Comparison of ENCODE assay signal across 13 mouse cellular contexts in genomic region chr15:100073696-100074453, GRCm38 (mm10). TPM values are rescaled to one million over a fixed set of nuclear protein-coding genes. Genes with fewer than 3 reads are reported as not detected.
DNase-seq lines count a peak whose midpoint lies in the region; ATAC-seq and TF ChIP-seq lines count a peak whose summit lies in the region.
"Had no signal": no experiment of that assay in that cellular context is flagged by ENCODE, and none has a peak within 500 bp of the region (broad histone marks: within the 10 kb centered on the region; RNA-seq: fewer than 3 reads in every experiment).

No protein-coding gene starts in this region.

- H3K4me1 ChIP-seq in hindbrain, embryonic 10.5 days (replicated peaks), result peaks cover 34% of the 10 kb centered on the region
- 0 out of 2 replicates have a peak, but pooled peaks cover 6% of the 10 kb centered on the region for H3K4me1 ChIP-seq in hindbrain, postnatal 0 days (ENCODE audit: insufficient read depth, low read length)
- peaks cover 25% of the 10 kb centered on the region for H3K4me1 ChIP-seq in midbrain, embryonic 10.5 days
- peaks cover 11% of the 10 kb centered on the region for H3K4me1 ChIP-seq in midbrain, embryonic 16.5 days (ENCODE audit: control insufficient read depth, insufficient read depth, low read length)
- H3K4me1 ChIP-seq in intestine, embryonic 16.5 days (ENCODE audit: control insufficient read depth, insufficient read depth, low read length), result peaks cover 22% of the 10 kb centered on the region
- peaks cover 24% of the 10 kb centered on the region for H3K4me1 ChIP-seq in stomach, embryonic 15.5 days

- peak overlapping the region; percentile 24; the same call in 1 of the 2 replicates for H3K27ac ChIP-seq in hindbrain, embryonic 10.5 days
- no peak overlapping the region for H3K27ac ChIP-seq in hindbrain, postnatal 0 days
- 0 out of 2 replicates have a peak overlapping the region, but pooled peaks have one; percentile 17 for H3K27ac ChIP-seq in midbrain, embryonic 10.5 days (replicated peaks)
- H3K27ac ChIP-seq in midbrain, embryonic 16.5 days (ENCODE audit: low read length), result no peak overlapping the region
- H3K27ac ChIP-seq in intestine, embryonic 16.5 days (ENCODE audit: low read length), result 0 out of 2 replicates have a peak overlapping the region, but pooled peaks have one; percentile 2
- H3K27ac ChIP-seq in stomach, embryonic 15.5 days, result peak overlapping the region; percentile 77
- H3K27ac ChIP-seq: neural tube, embryonic 12.5 days had no signal

- 83% methylated on average over 9 of the region's 9 CpGs for WGBS in hindbrain, embryonic 10.5 days
- 77% methylated on average over 9 of the region's 9 CpGs for WGBS in hindbrain, postnatal 0 days
- 85% methylated on average over 9 of the region's 9 CpGs for WGBS in midbrain, embryonic 10.5 days
- 84% methylated on average over 9 of the region's 9 CpGs for WGBS in midbrain, embryonic 16.5 days
- 76% methylated on average over 9 of the region's 9 CpGs for WGBS in intestine, embryonic 16.5 days
- 66% methylated on average over 9 of the region's 9 CpGs for WGBS in stomach, embryonic 15.5 days

- no peaks in the 10 kb centered on the region for H3K27me3 ChIP-seq in hindbrain, embryonic 10.5 days (ENCODE audit: insufficient read depth, poor library complexity, severe bottlenecking)
- no peaks in the 10 kb centered on the region for H3K27me3 ChIP-seq in hindbrain, postnatal 0 days (ENCODE audit: insufficient read depth, low read length)
- no peaks in the 10 kb centered on the region for H3K27me3 ChIP-seq in midbrain, embryonic 10.5 days (ENCODE audit: low read depth, poor library complexity, severe bottlenecking)
- no peaks in the 10 kb centered on the region for H3K27me3 ChIP-seq in midbrain, embryonic 16.5 days (ENCODE audit: control insufficient read depth, insufficient read depth, low read depth, low read length)
- no peaks in the 10 kb centered on the region for H3K27me3 ChIP-seq in intestine, embryonic 16.5 days (replicated peaks; ENCODE audit: control insufficient read depth, insufficient read depth, low read length)
- no peaks in the 10 kb centered on the region for H3K27me3 ChIP-seq in stomach, embryonic 15.5 days (replicated peaks)
- H3K27me3 ChIP-seq: neural tube, embryonic 12.5 days had no signal

- no peak overlapping the region for H3K4me3 ChIP-seq in hindbrain, embryonic 10.5 days
- no peak overlapping the region for H3K4me3 ChIP-seq in hindbrain, postnatal 0 days (ENCODE audit: low read length)
- no peak overlapping the region for H3K4me3 ChIP-seq in midbrain, embryonic 10.5 days
- no peak overlapping the region for H3K4me3 ChIP-seq in midbrain, embryonic 16.5 days (ENCODE audit: low read depth, low read length)
- H3K4me3 ChIP-seq in intestine, embryonic 16.5 days (ENCODE audit: low read length), result no peak overlapping the region
- H3K4me3 ChIP-seq in stomach, embryonic 15.5 days (replicated peaks), result no peak overlapping the region
- H3K4me3 ChIP-seq: neural tube, embryonic 12.5 days had no signal

- no peak for DNase-seq in hindbrain, embryonic 10.5 days (ENCODE audit: low spot score)
- DNase-seq in hindbrain, postnatal 0 days (ENCODE audit: low spot score), result no peak
- DNase-seq in midbrain, embryonic 10.5 days (ENCODE audit: low spot score), result no peak
- DNase-seq in gastrocnemius, postnatal 4 days (ENCODE audit: low spot score in 2 of 2), result no peak
- DNase-seq in frontal cortex, postnatal 36 days (ENCODE audit: low spot score in 2 of 2), result no peak
- DNase-seq: heart, adult 18-20 months; kidney, postnatal 36 days; layer of hippocampus, postnatal 36 days; thymus, postnatal 25 days had no signal

- H3K9me3 ChIP-seq in hindbrain, embryonic 10.5 days, result no peaks in the 10 kb centered on the region
- no peaks in the 10 kb centered on the region for H3K9me3 ChIP-seq in hindbrain, postnatal 0 days (ENCODE audit: low read length)
- no peaks in the 10 kb centered on the region for H3K9me3 ChIP-seq in midbrain, embryonic 10.5 days (replicated peaks)
- H3K9me3 ChIP-seq in midbrain, embryonic 16.5 days (replicated peaks; ENCODE audit: control insufficient read depth, low read length, poor library complexity, severe bottlenecking), result no peaks in the 10 kb centered on the region
- no peaks in the 10 kb centered on the region for H3K9me3 ChIP-seq in intestine, embryonic 16.5 days (ENCODE audit: control insufficient read depth, low read length)
- H3K9me3 ChIP-seq in stomach, embryonic 15.5 days, result no peaks in the 10 kb centered on the region
- H3K9me3 ChIP-seq: neural tube, embryonic 12.5 days had no signal

- ATAC-seq in hindbrain, postnatal 0 days, result no peak
- ATAC-seq in midbrain, embryonic 16.5 days, result no peak
- ATAC-seq in intestine, embryonic 16.5 days, result 0 out of 2 replicates have a peak, but pooled peaks have one; percentile 7
- ATAC-seq in stomach, embryonic 15.5 days (ENCODE audit: insufficient read depth, low FRiP score, low read depth), result no peak

- 0 out of 2 replicates have a peak, but pooled peaks cover 3% of the 10 kb centered on the region for H3K36me3 ChIP-seq in hindbrain, embryonic 10.5 days
- H3K36me3 ChIP-seq in hindbrain, postnatal 0 days (ENCODE audit: insufficient read depth, low read length), result no peaks in the 10 kb centered on the region
- no peaks in the 10 kb centered on the region for H3K36me3 ChIP-seq in midbrain, embryonic 10.5 days
- no peaks in the 10 kb centered on the region for H3K36me3 ChIP-seq in midbrain, embryonic 16.5 days (ENCODE audit: control insufficient read depth, insufficient read depth, low read length)
- no peaks in the 10 kb centered on the region for H3K36me3 ChIP-seq in intestine, embryonic 16.5 days (ENCODE audit: control insufficient read depth, insufficient read depth, low read length)
- no peaks in the 10 kb centered on the region for H3K36me3 ChIP-seq in stomach, embryonic 15.5 days
- H3K36me3 ChIP-seq: neural tube, embryonic 12.5 days had no signal

- H3K4me2 ChIP-seq in hindbrain, postnatal 0 days (ENCODE audit: low read depth, low read length), result no peak overlapping the region
- no peak overlapping the region for H3K4me2 ChIP-seq in midbrain, embryonic 16.5 days (ENCODE audit: low read length)
- H3K4me2 ChIP-seq in intestine, embryonic 16.5 days (ENCODE audit: low read depth, low read length), result no peak overlapping the region
- H3K4me2 ChIP-seq in stomach, embryonic 15.5 days, result no peak overlapping the region

- no peak overlapping the region for H3K9ac ChIP-seq in hindbrain, postnatal 0 days (replicated peaks; ENCODE audit: low read length)
- no peak overlapping the region for H3K9ac ChIP-seq in midbrain, embryonic 16.5 days (ENCODE audit: low read depth, low read length)
- no peak overlapping the region for H3K9ac ChIP-seq in intestine, embryonic 16.5 days (ENCODE audit: low read depth, low read length)
- no peak overlapping the region for H3K9ac ChIP-seq in stomach, embryonic 15.5 days
- H3K9ac ChIP-seq: neural tube, embryonic 12.5 days had no signal

- no peak for TF ChIP-seq CTCF in hindbrain, postnatal 0 days (IDR thresholded peaks at IDR 0.05; ENCODE audit: low read depth)

RNA-seq across cellular contexts. Expression of gene Dip2b, which starts 35.4 kb away (rescaled TPM):
- polyA plus RNA-seq in hindbrain, embryonic 10.5 days (2016; fragmentation: Nextera tagmentation; extraction: Ambion mirVana), result 17.6 and 18.9 TPM in 2 replicates
- total RNA-seq in hindbrain, postnatal 0 days (2014; rRNA removed), result 44.7 and 46.4 TPM in 2 replicates
- 11.9 and 12.1 TPM in 2 replicates for polyA plus RNA-seq in hindbrain, postnatal 0 days (2015; fragmentation: Nextera tagmentation; extraction: Ambion mirVana)
- 16.4 and 18.8 TPM in 2 replicates for polyA plus RNA-seq in midbrain, embryonic 10.5 days (2016; fragmentation: Nextera tagmentation; extraction: Ambion mirVana)
- 16.5 and 18.3 TPM in 2 replicates for polyA plus RNA-seq in midbrain, embryonic 16.5 days (2015; fragmentation: Nextera tagmentation; extraction: Ambion mirVana)
- 5.6 and 6.3 TPM in 2 replicates for polyA plus RNA-seq in intestine, embryonic 16.5 days (2015; fragmentation: Nextera tagmentation; extraction: Ambion mirVana)
- 9.8 and 10.6 TPM in 2 replicates for polyA plus RNA-seq in stomach, embryonic 15.5 days (2015; fragmentation: Nextera tagmentation; extraction: Ambion mirVana)
- 10 to 100 TPM; 25.6 to 25.9 TPM for total RNA-seq in gastrocnemius, postnatal 4 days (2021)

Comparison
In these comparisons a context has a peak if more than half of its experiments do, and no peak if none do; other contexts are left out.
1. H3K27ac ChIP-seq: peak in hindbrain, embryonic 10.5 days (single experiment), midbrain, embryonic 10.5 days (single experiment), intestine, embryonic 16.5 days (single experiment) and stomach, embryonic 15.5 days (single experiment); none in hindbrain, postnatal 0 days (single experiment) and midbrain, embryonic 16.5 days (single experiment).